Mouse (Mus musculus): ENCODE results near the gene Fntb. TPM values are rescaled to one million over a fixed set of nuclear protein-coding genes. Genes with fewer than 3 reads are reported as not detected.

The Fntb gene
- polyA plus RNA-seq, 1 experiment from 2014 or later, result 40.2 TPM

DNA sequence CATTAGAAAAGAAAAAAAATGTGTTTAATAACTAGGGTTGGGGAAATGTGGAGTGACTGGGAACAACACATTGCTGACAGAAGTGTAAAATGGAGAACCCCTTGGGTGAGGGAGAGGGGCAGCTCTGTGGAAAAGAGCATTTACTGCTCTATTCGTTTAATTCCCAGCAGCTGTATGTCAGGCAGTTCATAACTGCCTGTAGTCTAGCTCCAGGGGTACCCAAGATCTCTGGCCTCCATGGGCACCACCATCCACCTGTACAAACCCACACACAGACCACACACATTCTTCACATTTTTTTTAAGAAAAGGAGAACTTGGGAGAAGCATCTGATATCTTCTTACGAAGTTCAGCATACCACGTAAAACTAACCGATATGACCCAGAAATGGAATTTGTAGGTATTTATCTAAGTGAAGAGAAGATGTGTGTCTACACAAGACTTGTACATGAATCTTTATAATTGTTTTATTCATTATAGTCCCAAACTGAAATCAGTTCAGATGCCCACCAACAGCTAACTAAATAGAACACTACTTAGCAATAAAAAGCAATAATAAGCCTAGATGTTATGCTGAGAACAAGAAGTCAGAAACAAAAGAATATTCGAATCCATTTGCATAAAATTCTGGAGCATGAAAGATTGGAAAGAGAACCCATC is 5.6 kb downstream of the Fntb start:
- Histone ChIP-seq H3K27me3 (ENCODE audit: control insufficient read depth, insufficient read depth, low read length) (no peaks in the 10 kb centered on the region), H3K4me1 (ENCODE audit: control insufficient read depth, insufficient read depth, low read length) (no peaks in the 10 kb centered on the region), H3K9me3 (ENCODE audit: control insufficient read depth, low read length) (no peaks in the 10 kb centered on the region), H3K4me2 (ENCODE audit: low read depth, low read length) (no peak overlapping the region), H3K9ac (replicated peaks; ENCODE audit: low read depth, low read length) (no peak overlapping the region), H3K4me3 (ENCODE audit: low read depth, low read length) (no peak overlapping the region), H3K27ac (ENCODE audit: low read depth, low read length) (no peak overlapping the region), H3K36me3 (ENCODE audit: control insufficient read depth, insufficient read depth, low read length) (no peaks in the 10 kb centered on the region)
- no peak for ATAC-seq (ENCODE audit: low read depth)
- 89% methylated on average over 5 of the region's 5 CpGs for WGBS

DNA sequence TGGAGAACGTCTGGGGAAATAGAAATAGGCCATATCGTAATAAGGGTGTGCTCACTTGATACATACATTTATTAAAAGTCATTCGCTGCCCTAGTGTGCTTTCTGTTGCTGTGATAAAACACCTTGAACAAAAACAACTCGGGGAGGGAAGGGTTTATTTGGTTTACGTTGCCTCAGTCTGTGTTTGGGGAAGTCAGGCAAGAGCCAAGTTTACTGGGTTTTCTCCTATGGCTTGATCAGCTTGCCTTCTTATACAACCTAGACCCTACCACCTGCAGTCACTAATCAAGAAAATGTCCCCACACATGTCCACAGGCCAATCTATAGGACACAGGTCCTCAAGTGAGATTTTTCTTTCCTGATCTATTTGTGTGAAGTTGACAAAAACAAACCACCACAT is 6.2 kb downstream of the Fntb start:
- Histone ChIP-seq H3K9ac (replicated peaks; ENCODE audit: low read depth, low read length) (no peak overlapping the region), H3K27me3 (ENCODE audit: control insufficient read depth, insufficient read depth, low read length) (no peaks in the 10 kb centered on the region), H3K27ac (ENCODE audit: low read depth, low read length) (no peak overlapping the region), H3K36me3 (ENCODE audit: control insufficient read depth, insufficient read depth, low read length) (no peaks in the 10 kb centered on the region), H3K9me3 (ENCODE audit: control insufficient read depth, low read length) (no peaks in the 10 kb centered on the region), H3K4me1 (ENCODE audit: control insufficient read depth, insufficient read depth, low read length) (no peaks in the 10 kb centered on the region), H3K4me3 (ENCODE audit: low read depth, low read length) (no peak overlapping the region), H3K4me2 (ENCODE audit: low read depth, low read length) (no peak overlapping the region)
- no peak for ATAC-seq (ENCODE audit: low read depth)
- WGBS, result 90% methylated on average over 5 of the region's 5 CpGs

GRCm38 (mm10) chr12:76774652-76775051 is 9.3 kb downstream of the Fntb start:
- H3K4me2 ChIP-seq (ENCODE audit: low read depth, low read length), result no peak overlapping the region
- no peak overlapping the region for H3K4me3 ChIP-seq (ENCODE audit: low read depth, low read length)
- H3K9ac ChIP-seq (replicated peaks; ENCODE audit: low read depth, low read length), result no peak overlapping the region
- no peaks in the 10 kb centered on the region for H3K36me3 ChIP-seq (ENCODE audit: control insufficient read depth, insufficient read depth, low read length)
- H3K27ac ChIP-seq (ENCODE audit: low read depth, low read length), result no peak overlapping the region
- no peaks in the 10 kb centered on the region for H3K4me1 ChIP-seq (ENCODE audit: control insufficient read depth, insufficient read depth, low read length)
- ATAC-seq (ENCODE audit: low read depth), result no peak
- no peaks in the 10 kb centered on the region for H3K27me3 ChIP-seq (ENCODE audit: control insufficient read depth, insufficient read depth, low read length)
- 78% methylated on average over 3 of the region's 3 CpGs for WGBS
- H3K9me3 ChIP-seq (ENCODE audit: control insufficient read depth, low read length), result no peaks in the 10 kb centered on the region

DNA sequence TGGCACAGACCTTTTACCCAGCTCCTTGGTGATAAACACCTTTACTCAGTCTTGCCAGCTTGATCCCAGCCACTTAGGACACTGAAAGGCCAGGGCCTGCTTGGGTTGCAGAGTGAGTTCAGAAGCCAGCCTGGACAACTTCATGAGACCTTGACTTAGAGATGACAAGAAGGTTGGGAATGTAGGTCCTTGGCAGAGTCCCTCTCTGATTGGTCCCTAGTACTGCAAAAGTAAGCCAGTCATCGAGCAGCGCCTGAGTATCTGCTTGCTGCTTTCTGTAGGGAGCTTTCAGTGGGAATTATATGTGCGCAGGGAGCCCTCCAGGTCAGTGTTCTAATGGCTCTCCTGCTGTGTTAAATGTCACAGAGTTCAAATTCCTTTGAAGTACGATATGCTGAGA is 9.7 kb downstream of the Fntb start:
- no peak for ATAC-seq (ENCODE audit: low read depth)
- no peak overlapping the region for H3K9ac ChIP-seq (replicated peaks; ENCODE audit: low read depth, low read length)
- no peaks in the 10 kb centered on the region for H3K4me1 ChIP-seq (ENCODE audit: control insufficient read depth, insufficient read depth, low read length)
- no peaks in the 10 kb centered on the region for H3K9me3 ChIP-seq (ENCODE audit: control insufficient read depth, low read length)
- H3K4me2 ChIP-seq (ENCODE audit: low read depth, low read length), result no peak overlapping the region
- no peak overlapping the region for H3K4me3 ChIP-seq (ENCODE audit: low read depth, low read length)
- no peak overlapping the region for H3K27ac ChIP-seq (ENCODE audit: low read depth, low read length)
- 58% methylated on average over 4 of the region's 4 CpGs for WGBS
- H3K36me3 ChIP-seq (ENCODE audit: control insufficient read depth, insufficient read depth, low read length), result no peaks in the 10 kb centered on the region
- H3K27me3 ChIP-seq (ENCODE audit: control insufficient read depth, insufficient read depth, low read length), result no peaks in the 10 kb centered on the region

- no peak overlapping the region for H3K4me3 ChIP-seq (ENCODE audit: low read depth, low read length)
- no peaks in the 10 kb centered on the region for H3K9me3 ChIP-seq (ENCODE audit: control insufficient read depth, low read length)
- H3K9ac ChIP-seq (replicated peaks; ENCODE audit: low read depth, low read length), result no peak overlapping the region
- H3K4me1 ChIP-seq (ENCODE audit: control insufficient read depth, insufficient read depth, low read length), result no peaks in the 10 kb centered on the region
- no peaks in the 10 kb centered on the region for H3K36me3 ChIP-seq (ENCODE audit: control insufficient read depth, insufficient read depth, low read length)
- H3K4me2 ChIP-seq (ENCODE audit: low read depth, low read length), result no peak overlapping the region
- no peak for ATAC-seq (ENCODE audit: low read depth)
- H3K27me3 ChIP-seq (ENCODE audit: control insufficient read depth, insufficient read depth, low read length), result no peaks in the 10 kb centered on the region
- 95% methylated on average over 5 of the region's 5 CpGs for WGBS
- H3K27ac ChIP-seq (ENCODE audit: low read depth, low read length), result no peak overlapping the region
These were observed 11.5 kb downstream of the Fntb start for GRCm38 (mm10) chr12:76776898-76777297.

DNA sequence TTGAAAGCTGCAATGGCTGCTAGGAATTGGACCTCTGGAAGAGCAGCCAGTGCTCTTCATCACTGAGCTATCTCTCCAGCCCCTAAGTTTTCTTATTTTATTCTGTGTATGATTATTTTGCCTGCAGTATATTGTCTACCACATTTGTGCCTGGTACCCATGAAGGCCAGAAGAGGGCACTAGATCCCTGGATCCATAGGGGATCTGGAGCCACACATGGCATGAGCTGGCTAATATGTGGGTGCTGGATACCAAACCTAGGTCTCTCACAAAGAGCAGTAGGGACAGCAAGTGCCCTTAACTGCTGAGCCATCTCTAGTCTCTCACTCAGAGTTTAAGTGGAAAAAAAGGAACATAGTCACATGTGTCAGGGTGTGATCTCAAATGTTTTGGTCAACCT is 12.5 kb downstream of the Fntb start:
- no peak overlapping the region for H3K27ac ChIP-seq (ENCODE audit: low read depth, low read length)
- no peak overlapping the region for H3K4me3 ChIP-seq (ENCODE audit: low read depth, low read length)
- no peak overlapping the region for H3K9ac ChIP-seq (replicated peaks; ENCODE audit: low read depth, low read length)
- no peaks in the 10 kb centered on the region for H3K36me3 ChIP-seq (ENCODE audit: control insufficient read depth, insufficient read depth, low read length)
- H3K27me3 ChIP-seq (ENCODE audit: control insufficient read depth, insufficient read depth, low read length), result no peaks in the 10 kb centered on the region
- no peaks in the 10 kb centered on the region for H3K9me3 ChIP-seq (ENCODE audit: control insufficient read depth, low read length)
- no peak overlapping the region for H3K4me2 ChIP-seq (ENCODE audit: low read depth, low read length)
- no peaks in the 10 kb centered on the region for H3K4me1 ChIP-seq (ENCODE audit: control insufficient read depth, insufficient read depth, low read length)
- no peak for ATAC-seq (ENCODE audit: low read depth)

GRCm38 (mm10) chr12:76778305-76779083 is 13.1 kb downstream of the Fntb start:
- no peak overlapping the region for H3K4me3 ChIP-seq (ENCODE audit: low read depth, low read length)
- 82% methylated on average over 10 of the region's 10 CpGs for WGBS
- no peak overlapping the region for H3K4me2 ChIP-seq (ENCODE audit: low read depth, low read length)
- H3K27me3 ChIP-seq (ENCODE audit: control insufficient read depth, insufficient read depth, low read length), result no peaks in the 10 kb centered on the region
- H3K36me3 ChIP-seq (ENCODE audit: control insufficient read depth, insufficient read depth, low read length), result no peaks in the 10 kb centered on the region
- ATAC-seq (ENCODE audit: low read depth), result no peak
- no peaks in the 10 kb centered on the region for H3K4me1 ChIP-seq (ENCODE audit: control insufficient read depth, insufficient read depth, low read length)
- no peak overlapping the region for H3K27ac ChIP-seq (ENCODE audit: low read depth, low read length)
- no peaks in the 10 kb centered on the region for H3K9me3 ChIP-seq (ENCODE audit: control insufficient read depth, low read length)
- H3K9ac ChIP-seq (replicated peaks; ENCODE audit: low read depth, low read length), result no peak overlapping the region

- Histone ChIP-seq H3K36me3 (ENCODE audit: control insufficient read depth, insufficient read depth, low read length) (no peaks in the 10 kb centered on the region), H3K4me1 (ENCODE audit: control insufficient read depth, insufficient read depth, low read length) (no peaks in the 10 kb centered on the region), H3K27me3 (ENCODE audit: control insufficient read depth, insufficient read depth, low read length) (no peaks in the 10 kb centered on the region), H3K9me3 (ENCODE audit: control insufficient read depth, low read length) (no peaks in the 10 kb centered on the region), H3K27ac (ENCODE audit: low read depth, low read length) (no peak overlapping the region), H3K4me3 (ENCODE audit: low read depth, low read length) (no peak overlapping the region), H3K4me2 (ENCODE audit: low read depth, low read length) (no peak overlapping the region), H3K9ac (replicated peaks; ENCODE audit: low read depth, low read length) (no peak overlapping the region)
- 68% methylated on average over 5 of the region's 5 CpGs for WGBS
- ATAC-seq (ENCODE audit: low read depth), result no peak
These were observed 14.6 kb downstream of the Fntb start for GRCm38 (mm10) chr12:76779951-76780350.

DNA sequence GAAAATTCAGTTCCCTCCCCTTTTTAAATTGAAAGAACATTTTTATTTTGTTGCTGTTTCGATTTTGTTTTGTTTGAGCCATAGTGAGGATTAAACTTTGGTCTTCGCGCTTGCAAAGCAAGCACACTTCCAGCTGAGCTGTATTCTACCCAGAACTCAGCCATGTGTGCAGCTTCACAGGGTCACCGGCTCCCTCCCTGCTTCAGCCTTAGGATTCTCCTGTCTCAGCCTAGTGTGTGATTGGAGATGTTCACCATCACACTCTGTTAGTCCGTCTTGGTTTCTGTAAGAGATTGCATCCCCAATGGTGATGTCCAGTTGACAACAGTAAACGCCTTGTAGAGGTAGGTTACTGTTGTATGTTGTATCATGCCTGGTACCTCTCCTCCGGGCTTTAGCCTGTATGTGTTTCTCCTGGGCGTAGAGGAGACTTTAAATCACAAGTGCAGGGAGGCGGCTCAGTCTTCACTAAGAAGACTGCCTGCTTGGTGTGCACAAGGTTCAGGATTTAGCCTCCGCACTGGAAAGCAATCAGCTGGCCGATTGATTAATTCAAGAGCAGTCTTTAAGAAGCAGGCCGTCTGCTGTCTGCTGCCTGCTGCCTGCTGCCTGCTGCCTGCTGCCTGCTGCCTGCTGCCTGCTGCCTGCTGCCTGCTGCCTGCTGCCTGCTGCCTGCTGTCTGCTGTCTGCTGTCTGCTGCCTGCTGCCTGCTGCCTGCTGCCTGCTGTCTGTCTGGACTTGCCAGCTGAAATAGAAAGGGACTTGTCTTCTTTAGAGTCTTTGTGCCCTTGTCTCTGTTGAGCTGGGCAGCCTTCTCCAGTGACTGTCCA is 15.5 kb downstream of the Fntb start:
- no peak overlapping the region for H3K27ac ChIP-seq (ENCODE audit: low read depth, low read length)
- no peak overlapping the region for H3K4me2 ChIP-seq (ENCODE audit: low read depth, low read length)
- no peak for ATAC-seq (ENCODE audit: low read depth)
- no peaks in the 10 kb centered on the region for H3K27me3 ChIP-seq (ENCODE audit: control insufficient read depth, insufficient read depth, low read length)
- H3K9me3 ChIP-seq (ENCODE audit: control insufficient read depth, low read length), result no peaks in the 10 kb centered on the region
- H3K9ac ChIP-seq (replicated peaks; ENCODE audit: low read depth, low read length), result no peak overlapping the region
- no peaks in the 10 kb centered on the region for H3K36me3 ChIP-seq (ENCODE audit: control insufficient read depth, insufficient read depth, low read length)
- 71% methylated on average over 12 of the region's 12 CpGs for WGBS
- no peak overlapping the region for H3K4me3 ChIP-seq (ENCODE audit: low read depth, low read length)
- no peaks in the 10 kb centered on the region for H3K4me1 ChIP-seq (ENCODE audit: control insufficient read depth, insufficient read depth, low read length)

All from neural tube, embryonic 14.5 days (tissue).